Mouse (Mus musculus) stomach, postnatal 0 days (tissue): ENCODE data around the gene Larp6. TPM values are rescaled to one million over a fixed set of nuclear protein-coding genes. Genes with fewer than 3 reads are reported as not detected.

ENCODE experiments used
- ATAC-seq: fragments of 200-750 bp; cut with Nextera tagmentation; 2 replicates; pipeline ENCODE4 v1.8.0; 2017; ENCODE audit not compliant: low FRiP score, low TSS enrichment
- DNase-seq: peaks from one replicate; pipeline ENCODE4 v3.0.0-alpha.2; 2016; ENCODE audit warnings: low spot score
- H3K27ac ChIP-seq: fragments of 300-500 bp; sonication (generic); replicated peaks from 2 replicates; pipeline ENCODE4 v1.5.1; 2014; ENCODE audit warnings: mild to moderate bottlenecking, control low read depth
- H3K27me3 ChIP-seq: fragments of 300-500 bp; sonication (generic); 2 replicates; pipeline ENCODE4 v1.6.1; 2014; ENCODE audit warnings: low read length; ENCODE audit not compliant: control insufficient read depth, insufficient read depth
- H3K36me3 ChIP-seq: fragments of 300-500 bp; sonication (generic); 2 replicates; pipeline ENCODE4 v1.6.1; 2014; ENCODE audit warnings: low read length, mixed read lengths; ENCODE audit not compliant: control insufficient read depth, insufficient read depth
- H3K4me1 ChIP-seq: fragments of 300-500 bp; sonication (generic); replicated peaks from 2 replicates; pipeline ENCODE4 v1.6.1; 2014; ENCODE audit warnings: antibody characterized with exemption; ENCODE audit not compliant: control insufficient read depth, insufficient read depth
- H3K4me2 ChIP-seq: fragments of 300-500 bp; sonication (generic); replicated peaks from 2 replicates; pipeline ENCODE4 v1.6.1; 2014; ENCODE audit warnings: low read depth, mild to moderate bottlenecking, control low read depth, moderate library complexity
- H3K4me3 ChIP-seq: fragments of 300-500 bp; sonication (generic); 2 replicates; pipeline ENCODE4 v1.5.1; 2014; ENCODE audit warnings: low read depth, low read length, control low read depth
- H3K9ac ChIP-seq: fragments of 300-500 bp; sonication (generic); 2 replicates; pipeline ENCODE4 v1.6.1; 2014; ENCODE audit warnings: mild to moderate bottlenecking, low read length, control low read depth, mixed read lengths
- H3K9me3 ChIP-seq: fragments of 300-500 bp; sonication (generic); 2 replicates; pipeline ENCODE4 v1.6.1; 2016; ENCODE audit warnings: low read length; ENCODE audit not compliant: control insufficient read depth
- CTCF ChIP-seq: IDR thresholded peaks from 2 replicates; pipeline ENCODE4 v1.5.1; 2016; ENCODE audit warnings: antibody characterized with exemption, low read depth, mild to moderate bottlenecking, moderate library complexity
- EP300 ChIP-seq: optimal IDR thresholded peaks from 2 replicates; pipeline ENCODE3; 2016; ENCODE audit warnings: antibody characterized with exemption
- WGBS: fragments of 180-500 bp; shearing (Covaris S2); extraction: QIAGEN DNeasy Blood & Tissue Kit; methylation state at CpG from one replicate; pipeline ENCODE4 v1.1.7; 2014; 5-methylcytosine and 5-hydroxymethylcytosine counted together
- polyA plus RNA-seq: library from polyadenylated mRNA; unstranded; fragments of >200 nt; fragmentation: Nextera tagmentation; extraction: Ambion mirVana; gene quantifications from 2 replicates; pipeline ENCODE4 v1.2.1, GENCODE M21; 2015

Gene Larp6
- polyA plus RNA-seq, 1 experiment from 2014 or later, result 1.8 TPM

DNA sequence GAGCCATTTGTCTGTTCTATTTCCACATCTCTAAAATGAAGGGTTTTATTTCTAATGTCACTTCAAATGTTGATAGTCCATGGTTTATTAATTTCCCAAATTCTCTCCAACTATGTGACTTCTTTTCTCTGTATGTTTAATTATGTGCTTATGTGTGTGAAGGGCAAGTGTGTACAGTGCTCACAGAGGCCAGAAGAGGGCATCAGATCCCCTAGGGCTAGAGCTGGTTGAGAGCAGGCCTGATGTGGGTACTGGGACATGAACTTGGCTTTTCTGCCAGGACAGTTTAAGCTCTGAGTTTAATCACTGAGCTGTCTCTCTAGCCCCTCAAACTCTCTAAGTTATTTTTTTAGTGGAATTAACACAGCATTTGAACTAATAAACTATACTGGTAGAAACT is 38.0 kb upstream of the Larp6 start:
- TF ChIP-seq EP300 (no peak), CTCF (peak; percentile 62)
- H3K9me3 ChIP-seq, result no peaks in the 10 kb centered on the region
- no peak for ATAC-seq
- no peaks in the 10 kb centered on the region for H3K4me1 ChIP-seq
- no peak overlapping the region for H3K27ac ChIP-seq
- H3K9ac ChIP-seq, result no peak overlapping the region
- H3K4me2 ChIP-seq, result no peak overlapping the region
- no peak for DNase-seq
- no peak overlapping the region for H3K4me3 ChIP-seq
- no peaks in the 10 kb centered on the region for H3K36me3 ChIP-seq
- H3K27me3 ChIP-seq, result no peaks in the 10 kb centered on the region

DNA sequence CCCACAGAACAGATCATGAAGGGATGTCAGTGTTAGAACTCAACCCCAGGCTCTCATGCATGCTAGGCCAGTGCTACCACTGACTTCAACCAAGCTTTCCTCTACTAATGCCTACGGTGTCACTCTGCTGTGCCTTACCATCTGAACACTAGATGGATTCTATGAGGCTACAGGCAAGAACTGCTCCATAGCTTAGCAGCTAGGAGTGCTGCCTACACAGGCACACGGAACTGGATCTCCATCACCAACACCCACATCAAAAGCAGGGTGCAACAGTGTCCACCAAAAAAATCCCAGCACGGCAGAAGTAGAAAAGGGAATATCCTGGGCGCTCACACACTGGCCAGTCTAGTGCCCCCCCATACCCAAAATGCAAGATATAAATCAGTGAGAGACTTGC is 36.4 kb upstream of the Larp6 start:
- Histone ChIP-seq H3K4me3 (no peak overlapping the region), H3K27ac (no peak overlapping the region), H3K4me2 (no peak overlapping the region), H3K27me3 (no peaks in the 10 kb centered on the region), H3K9me3 (no peaks in the 10 kb centered on the region), H3K4me1 (no peaks in the 10 kb centered on the region), H3K36me3 (no peaks in the 10 kb centered on the region), H3K9ac (no peak overlapping the region)
- no peak for ATAC-seq
- TF ChIP-seq EP300 (no peak), CTCF (no peak)
- 94% methylated on average over 4 of the region's 4 CpGs for WGBS
- no peak for DNase-seq

DNA sequence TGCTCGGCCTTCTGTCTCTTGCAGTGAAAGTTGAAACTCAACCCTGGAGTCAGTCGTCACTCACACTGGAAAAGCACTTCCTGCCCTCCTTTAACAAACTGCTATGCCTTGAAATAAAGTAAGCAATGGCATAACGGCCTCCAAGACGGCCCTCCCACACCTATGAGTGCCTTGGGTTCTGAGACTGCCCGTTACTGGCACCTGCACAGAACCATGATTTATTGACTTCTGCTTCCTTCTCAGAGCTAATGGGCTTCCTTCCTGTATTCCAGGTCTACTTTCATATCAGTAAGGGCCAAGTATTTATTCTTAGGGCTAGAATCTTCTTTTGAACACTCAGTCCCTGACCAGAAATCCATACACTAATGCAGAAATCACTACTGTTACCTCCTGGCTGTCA is 33.9 kb upstream of the Larp6 start:
- no peak overlapping the region for H3K9ac ChIP-seq
- H3K4me2 ChIP-seq, result no peak overlapping the region
- H3K4me3 ChIP-seq, result no peak overlapping the region
- no peak for DNase-seq
- no peak for TF ChIP-seq CTCF
- TF ChIP-seq EP300, result no peak
- no peaks in the 10 kb centered on the region for H3K27me3 ChIP-seq
- ATAC-seq, result no peak
- no peak overlapping the region for H3K27ac ChIP-seq
- H3K36me3 ChIP-seq, result no peaks in the 10 kb centered on the region
- no peaks in the 10 kb centered on the region for H3K4me1 ChIP-seq
- no peaks in the 10 kb centered on the region for H3K9me3 ChIP-seq
- 56% methylated on average over 5 of the region's 5 CpGs for WGBS

DNA sequence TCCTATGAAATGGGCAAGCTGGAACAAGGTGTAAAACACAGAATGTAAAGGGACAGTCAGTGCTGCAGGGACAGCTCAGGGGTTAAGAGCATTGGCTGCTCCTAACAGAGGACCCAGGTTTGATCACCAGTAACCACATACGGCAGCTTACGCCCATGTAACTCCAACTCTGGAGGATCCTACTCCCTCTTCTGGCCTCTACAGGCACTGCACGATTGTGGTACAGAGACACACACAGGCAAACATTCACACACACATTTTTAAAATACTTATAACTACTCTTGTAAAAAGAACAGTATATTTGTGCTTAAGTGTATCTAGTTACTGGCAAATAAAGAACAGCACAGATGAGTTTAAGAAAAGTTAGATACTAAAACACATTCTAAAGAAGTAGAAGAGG is 31.8 kb upstream of the Larp6 start:
- no peak for DNase-seq
- no peaks in the 10 kb centered on the region for H3K36me3 ChIP-seq
- no peak for TF ChIP-seq EP300
- TF ChIP-seq CTCF, result peak; percentile 42
- no peaks in the 10 kb centered on the region for H3K27me3 ChIP-seq
- H3K9ac ChIP-seq, result no peak overlapping the region
- no peaks in the 10 kb centered on the region for H3K9me3 ChIP-seq
- H3K27ac ChIP-seq, result no peak overlapping the region
- H3K4me1 ChIP-seq, result no peaks in the 10 kb centered on the region
- H3K4me3 ChIP-seq, result no peak overlapping the region
- WGBS, result 90% methylated on average over 3 of the region's 3 CpGs
- ATAC-seq, result no peak
- no peak overlapping the region for H3K4me2 ChIP-seq

DNA sequence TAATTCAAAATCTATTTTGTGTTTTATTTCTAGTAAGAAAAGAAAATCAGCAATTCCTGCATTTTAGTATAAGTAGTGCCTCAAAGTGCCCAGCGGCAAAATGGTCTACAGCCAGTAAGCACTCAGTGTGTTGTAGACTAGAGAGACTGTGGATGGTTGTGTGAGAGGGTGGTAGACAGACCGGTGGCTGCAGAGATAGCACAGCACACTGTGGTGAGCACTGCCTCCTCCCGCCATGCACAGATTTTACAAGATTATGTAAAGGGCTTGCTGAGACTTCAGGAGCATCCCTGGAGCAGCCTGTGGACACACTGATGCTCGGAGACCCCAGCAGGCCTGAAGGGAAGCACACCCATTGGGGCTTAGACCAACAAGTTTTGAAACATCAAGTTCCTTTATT is 30.0 kb upstream of the Larp6 start:
- Histone ChIP-seq H3K9ac (no peak overlapping the region), H3K36me3 (no peaks in the 10 kb centered on the region), H3K4me1 (no peaks in the 10 kb centered on the region), H3K4me2 (no peak overlapping the region), H3K4me3 (no peak overlapping the region), H3K27me3 (no peaks in the 10 kb centered on the region), H3K9me3 (no peaks in the 10 kb centered on the region), H3K27ac (no peak overlapping the region)
- DNase-seq (no peak), ATAC-seq (no peak)
- no peak for TF ChIP-seq CTCF
- TF ChIP-seq EP300, result no peak
- WGBS, result 88% methylated on average over 4 of the region's 4 CpGs

DNA sequence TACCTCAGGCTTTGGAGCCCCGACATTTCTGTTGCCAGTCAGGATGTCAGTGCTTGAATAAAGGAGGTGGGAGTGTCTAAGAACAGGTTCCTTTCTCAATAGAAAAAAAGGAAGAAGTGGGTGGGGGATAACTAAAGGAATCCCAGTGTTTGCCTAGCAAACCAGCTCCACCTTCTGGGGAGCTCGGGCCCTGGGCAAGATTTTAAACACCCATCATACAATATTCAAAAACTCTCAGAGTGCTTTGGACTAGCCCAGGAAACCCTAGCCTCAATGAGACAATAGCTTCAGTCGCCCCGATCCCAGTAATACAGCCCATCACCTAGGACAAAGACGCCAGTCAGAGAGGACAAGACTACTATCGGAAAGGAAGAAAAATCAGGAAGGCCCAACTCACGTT is 25.4 kb upstream of the Larp6 start:
- H3K9ac ChIP-seq, result peak overlapping the region; percentile 55
- peak; percentile 9 for TF ChIP-seq EP300
- TF ChIP-seq CTCF, result peak; percentile 69
- no peaks in the 10 kb centered on the region for H3K27me3 ChIP-seq
- H3K4me1 ChIP-seq, result no peaks in the 10 kb centered on the region
- no peaks in the 10 kb centered on the region for H3K9me3 ChIP-seq
- peak; percentile 43; the same call in 1 of the 2 replicates for ATAC-seq
- DNase-seq, result no peak
- peak overlapping the region; percentile 60 for H3K4me2 ChIP-seq
- H3K27ac ChIP-seq, result peak overlapping the region; percentile 74
- peak overlapping the region; percentile 57 for H3K4me3 ChIP-seq
- WGBS, result under 1% methylated on average over 7 of the region's 7 CpGs
- H3K36me3 ChIP-seq, result no peaks in the 10 kb centered on the region
